Mouse (Mus musculus) hindbrain, embryonic 10.5 days (tissue): ENCODE data around the gene Lrig1. TPM values are rescaled to one million over a fixed set of nuclear protein-coding genes. Genes with fewer than 3 reads are reported as not detected.

Source experiments
- DNase-seq: peaks from one replicate; pipeline ENCODE4 v3.0.0-alpha.2; 2017; ENCODE audit warnings: low spot score
- H3K27ac ChIP-seq: fragments of 300-500 bp; sonication (generic); 2 replicates; pipeline ENCODE4 v1.5.1; 2016; ENCODE audit warnings: mild to moderate bottlenecking, moderate library complexity
- H3K27me3 ChIP-seq: fragments of 300-500 bp; sonication (generic); 2 replicates; pipeline ENCODE4 v1.6.1; 2016; ENCODE audit warnings: mild to moderate bottlenecking; ENCODE audit not compliant: poor library complexity, insufficient read depth, severe bottlenecking
- H3K36me3 ChIP-seq: fragments of 300-500 bp; sonication (generic); 2 replicates; pipeline ENCODE4 v1.6.1; 2016; ENCODE audit warnings: mild to moderate bottlenecking, moderate library complexity
- H3K4me1 ChIP-seq: fragments of 300-500 bp; sonication (generic); replicated peaks from 2 replicates; pipeline ENCODE4 v1.6.1; 2016; ENCODE audit warnings: mild to moderate bottlenecking
- H3K4me3 ChIP-seq: fragments of 300-500 bp; sonication (generic); 2 replicates; pipeline ENCODE4 v1.5.1; 2016; ENCODE audit warnings: mild to moderate bottlenecking, moderate library complexity
- H3K9me3 ChIP-seq: fragments of 300-500 bp; sonication (generic); 2 replicates; pipeline ENCODE4 v1.6.1; 2016; ENCODE audit warnings: mild to moderate bottlenecking, moderate library complexity
- WGBS: fragments of 180-500 bp; shearing (Covaris S2); methylation state at CpG from one replicate; pipeline ENCODE4 v1.1.7; 2016; 5-methylcytosine and 5-hydroxymethylcytosine counted together
- polyA plus RNA-seq: library from polyadenylated mRNA; unstranded; fragments of >200 nt; fragmentation: Nextera tagmentation; extraction: Ambion mirVana; gene quantifications from 2 replicates; pipeline ENCODE4 v1.2.1, GENCODE M21; 2016

Gene Lrig1
- polyA plus RNA-seq, 1 experiment from 2014 or later = 12.7 TPM

GRCm38 (mm10) chr6:94631779-94632082 lies 68.2 kb downstream of the Lrig1 start:
- Histone ChIP-seq H3K27me3 (no peaks in the 10 kb centered on the region), H3K4me1 (peaks cover 86% of the 10 kb centered on the region), H3K4me3 (no peak overlapping the region), H3K36me3 (peaks cover 33% of the 10 kb centered on the region), H3K27ac (peak overlapping the region; percentile 85), H3K9me3 (no peaks in the 10 kb centered on the region)
- WGBS = 55% methylated on average over 6 of the region's 6 CpGs
- DNase-seq = peak; percentile 21

GRCm38 (mm10) chr6:94631051-94631778 lies 68.7 kb downstream of the Lrig1 start:
- Histone ChIP-seq H3K4me3 (no peak overlapping the region), H3K27me3 (no peaks in the 10 kb centered on the region), H3K9me3 (no peaks in the 10 kb centered on the region), H3K4me1 (peaks cover 86% of the 10 kb centered on the region), H3K36me3 (peaks cover 38% of the 10 kb centered on the region), H3K27ac (peak overlapping the region; percentile 85)
- peak; percentile 46 for DNase-seq
- WGBS = 49% methylated on average over 7 of the region's 7 CpGs

GRCm38 (mm10) chr6:94628787-94629186 lies 71.2 kb downstream of the Lrig1 start:
- H3K9me3 ChIP-seq = no peaks in the 10 kb centered on the region
- peaks cover 63% of the 10 kb centered on the region for H3K36me3 ChIP-seq
- H3K27me3 ChIP-seq = no peaks in the 10 kb centered on the region
- peak overlapping the region; percentile 85 for H3K27ac ChIP-seq
- no peak overlapping the region for H3K4me3 ChIP-seq
- H3K4me1 ChIP-seq = peaks cover 68% of the 10 kb centered on the region
- WGBS = 73% methylated on average over 6 of the region's 6 CpGs
- DNase-seq = no peak

- no peak overlapping the region for H3K4me3 ChIP-seq
- 64% methylated on average over 15 of the region's 15 CpGs for WGBS
- peaks cover 71% of the 10 kb centered on the region for H3K36me3 ChIP-seq
- no peaks in the 10 kb centered on the region for H3K9me3 ChIP-seq
- peaks cover 65% of the 10 kb centered on the region for H3K4me1 ChIP-seq
- H3K27ac ChIP-seq = peak overlapping the region; percentile 85
- no peaks in the 10 kb centered on the region for H3K27me3 ChIP-seq
- no peak for DNase-seq
Observed at GRCm38 (mm10) chr6:94627714-94628595, 72.0 kb downstream of the Lrig1 start.

- DNase-seq = no peak
- 57% methylated on average over 2 of the region's 2 CpGs for WGBS
- H3K36me3 ChIP-seq = peaks cover 82% of the 10 kb centered on the region
- no peak overlapping the region for H3K4me3 ChIP-seq
- peaks cover 53% of the 10 kb centered on the region for H3K4me1 ChIP-seq
- no peaks in the 10 kb centered on the region for H3K9me3 ChIP-seq
- H3K27ac ChIP-seq = peak overlapping the region; percentile 59; the same call in 1 of the 2 replicates
- no peaks in the 10 kb centered on the region for H3K27me3 ChIP-seq
Observed at GRCm38 (mm10) chr6:94626807-94627206, 73.2 kb downstream of the Lrig1 start.

- H3K4me1 ChIP-seq = peaks cover 44% of the 10 kb centered on the region
- H3K27ac ChIP-seq = peak overlapping the region; percentile 59; the same call in 1 of the 2 replicates
- DNase-seq = no peak
- no peaks in the 10 kb centered on the region for H3K27me3 ChIP-seq
- H3K36me3 ChIP-seq = peaks cover 92% of the 10 kb centered on the region
- no peaks in the 10 kb centered on the region for H3K9me3 ChIP-seq
- WGBS = 91% methylated on average over 5 of the region's 5 CpGs
- H3K4me3 ChIP-seq = no peak overlapping the region
Observed at GRCm38 (mm10) chr6:94625896-94626295, 74.1 kb downstream of the Lrig1 start.

GRCm38 (mm10) chr6:94624543-94624942 lies 75.4 kb downstream of the Lrig1 start:
- no peak overlapping the region for H3K4me3 ChIP-seq
- WGBS = 90% methylated on average over 5 of the region's 5 CpGs
- no peak for DNase-seq
- H3K36me3 ChIP-seq = peaks cover 100% of the 10 kb centered on the region
- H3K27me3 ChIP-seq = no peaks in the 10 kb centered on the region
- H3K9me3 ChIP-seq = no peaks in the 10 kb centered on the region
- H3K27ac ChIP-seq = no peak overlapping the region
- peaks cover 31% of the 10 kb centered on the region for H3K4me1 ChIP-seq

- H3K4me1 ChIP-seq = peaks cover 16% of the 10 kb centered on the region
- H3K4me3 ChIP-seq = no peak overlapping the region
- no peaks in the 10 kb centered on the region for H3K27me3 ChIP-seq
- no peak overlapping the region for H3K27ac ChIP-seq
- H3K9me3 ChIP-seq = no peaks in the 10 kb centered on the region
- DNase-seq = peak; percentile 68
- peaks cover 100% of the 10 kb centered on the region for H3K36me3 ChIP-seq
- 83% methylated on average over 4 of the region's 4 CpGs for WGBS
Observed at GRCm38 (mm10) chr6:94622983-94623382, 77.0 kb downstream of the Lrig1 start.

- no peak for DNase-seq
- no peaks in the 10 kb centered on the region for H3K27me3 ChIP-seq
- H3K4me3 ChIP-seq = no peak overlapping the region
- no peaks in the 10 kb centered on the region; the same call in 1 of the 2 replicates for H3K4me1 ChIP-seq
- 86% methylated on average over 9 of the region's 9 CpGs for WGBS
- H3K9me3 ChIP-seq = no peaks in the 10 kb centered on the region
- peaks cover 100% of the 10 kb centered on the region for H3K36me3 ChIP-seq
- H3K27ac ChIP-seq = no peak overlapping the region
Observed at GRCm38 (mm10) chr6:94620801-94621301, 79.1 kb downstream of the Lrig1 start.

- Histone ChIP-seq H3K27me3 (no peaks in the 10 kb centered on the region), H3K4me1 (no peaks in the 10 kb centered on the region), H3K4me3 (no peak overlapping the region), H3K9me3 (no peaks in the 10 kb centered on the region), H3K36me3 (peaks cover 100% of the 10 kb centered on the region), H3K27ac (no peak overlapping the region)
- WGBS = 75% methylated on average over 6 of the region's 6 CpGs
- no peak for DNase-seq
Observed at GRCm38 (mm10) chr6:94620287-94620686, 79.7 kb downstream of the Lrig1 start.

- WGBS = 87% methylated on average over 5 of the region's 5 CpGs
- no peaks in the 10 kb centered on the region for H3K9me3 ChIP-seq
- H3K27ac ChIP-seq = no peak overlapping the region
- no peak for DNase-seq
- H3K36me3 ChIP-seq = peaks cover 100% of the 10 kb centered on the region
- no peak overlapping the region for H3K4me3 ChIP-seq
- H3K27me3 ChIP-seq = no peaks in the 10 kb centered on the region
- H3K4me1 ChIP-seq = no peaks in the 10 kb centered on the region
Observed at GRCm38 (mm10) chr6:94618671-94619070, 81.3 kb downstream of the Lrig1 start.

GRCm38 (mm10) chr6:94615936-94616335 lies 84.0 kb downstream of the Lrig1 start:
- Histone ChIP-seq H3K9me3 (no peaks in the 10 kb centered on the region), H3K27ac (no peak overlapping the region), H3K4me3 (no peak overlapping the region), H3K4me1 (0 out of 2 replicates have a peak, but pooled peaks cover 8% of the 10 kb centered on the region), H3K27me3 (no peaks in the 10 kb centered on the region), H3K36me3 (peaks cover 100% of the 10 kb centered on the region)
- no peak for DNase-seq
- WGBS = 87% methylated on average over 4 of the region's 4 CpGs

- Histone ChIP-seq H3K4me1 (0 out of 2 replicates have a peak, but pooled peaks cover 8% of the 10 kb centered on the region), H3K9me3 (no peaks in the 10 kb centered on the region), H3K27me3 (no peaks in the 10 kb centered on the region), H3K4me3 (no peak overlapping the region), H3K36me3 (peaks cover 100% of the 10 kb centered on the region), H3K27ac (no peak overlapping the region)
- DNase-seq = no peak
- 92% methylated on average over 6 of the region's 6 CpGs for WGBS
Observed at GRCm38 (mm10) chr6:94614346-94614745, 85.6 kb downstream of the Lrig1 start.
